Mouse (Mus musculus) kidney, postnatal 0 days (tissue): ENCODE measurements at regions not wholly inside any gene's neighbourhood (a gene's known extent, or its start where the extent isn't known, plus 50 kb on each side); places are given as distances from the start of the nearest gene placed in this dataset.
A peak's percentile ranks its signal among the peaks of the same experiment; 100 is the strongest.

Experiments
- ATAC-seq: fragments of 200-750 bp; cut with Nextera tagmentation; replicated peaks from 2 replicates; pipeline ENCODE4 v1.8.0; 2017; ENCODE audit warnings: low read depth, moderate number of reproducible peaks, moderate TSS enrichment, moderate library complexity; ENCODE audit not compliant: low FRiP score
- DNase-seq: peaks from one replicate; pipeline ENCODE4 v3.0.0-alpha.2; 2016; ENCODE audit warnings: low spot score
- H3K27ac ChIP-seq: fragments of 300-500 bp; sonication (generic); 2 replicates; pipeline ENCODE4 v1.5.1; 2014; ENCODE audit warnings: mild to moderate bottlenecking
- H3K27me3 ChIP-seq: fragments of 300-500 bp; sonication (generic); 2 replicates; pipeline ENCODE4 v1.6.1; 2014; ENCODE audit warnings: low read length, mixed read lengths; ENCODE audit not compliant: insufficient read depth
- H3K36me3 ChIP-seq: fragments of 300-500 bp; sonication (generic); 2 replicates; pipeline ENCODE4 v1.6.1; 2014; ENCODE audit warnings: low read length, mixed read lengths; ENCODE audit not compliant: insufficient read depth
- H3K4me1 ChIP-seq: fragments of 300-500 bp; sonication (generic); replicated peaks from 2 replicates; pipeline ENCODE4 v1.6.1; 2014; ENCODE audit warnings: antibody characterized with exemption, low read length, mixed read lengths; ENCODE audit not compliant: insufficient read depth
- H3K4me2 ChIP-seq: fragments of 300-500 bp; sonication (generic); 2 replicates; pipeline ENCODE4 v1.6.1; 2014; ENCODE audit warnings: mild to moderate bottlenecking, low read length, moderate library complexity, mixed read lengths
- H3K4me3 ChIP-seq: fragments of 300-500 bp; sonication (generic); replicated peaks from 2 replicates; pipeline ENCODE4 v1.5.1; 2014; ENCODE audit warnings: low read depth, low read length
- H3K9ac ChIP-seq: fragments of 300-500 bp; sonication (generic); 2 replicates; pipeline ENCODE4 v1.6.1; 2014; ENCODE audit warnings: low read depth, low read length
- H3K9me3 ChIP-seq: fragments of 300-500 bp; sonication (generic); replicated peaks from 2 replicates; pipeline ENCODE4 v1.6.1; 2016; ENCODE audit warnings: low read length, inconsistent platforms, mixed read lengths
- CTCF ChIP-seq: IDR thresholded peaks from 2 replicates; pipeline ENCODE4 v1.5.1; 2016; ENCODE audit warnings: antibody characterized with exemption, low read depth, mild to moderate bottlenecking, moderate library complexity
- WGBS: fragments of 180-500 bp; shearing (Covaris S2); extraction: QIAGEN DNeasy Blood & Tissue Kit; methylation state at CpG from one replicate; pipeline ENCODE4 v1.1.7; 2014; 5-methylcytosine and 5-hydroxymethylcytosine counted together

DNA sequence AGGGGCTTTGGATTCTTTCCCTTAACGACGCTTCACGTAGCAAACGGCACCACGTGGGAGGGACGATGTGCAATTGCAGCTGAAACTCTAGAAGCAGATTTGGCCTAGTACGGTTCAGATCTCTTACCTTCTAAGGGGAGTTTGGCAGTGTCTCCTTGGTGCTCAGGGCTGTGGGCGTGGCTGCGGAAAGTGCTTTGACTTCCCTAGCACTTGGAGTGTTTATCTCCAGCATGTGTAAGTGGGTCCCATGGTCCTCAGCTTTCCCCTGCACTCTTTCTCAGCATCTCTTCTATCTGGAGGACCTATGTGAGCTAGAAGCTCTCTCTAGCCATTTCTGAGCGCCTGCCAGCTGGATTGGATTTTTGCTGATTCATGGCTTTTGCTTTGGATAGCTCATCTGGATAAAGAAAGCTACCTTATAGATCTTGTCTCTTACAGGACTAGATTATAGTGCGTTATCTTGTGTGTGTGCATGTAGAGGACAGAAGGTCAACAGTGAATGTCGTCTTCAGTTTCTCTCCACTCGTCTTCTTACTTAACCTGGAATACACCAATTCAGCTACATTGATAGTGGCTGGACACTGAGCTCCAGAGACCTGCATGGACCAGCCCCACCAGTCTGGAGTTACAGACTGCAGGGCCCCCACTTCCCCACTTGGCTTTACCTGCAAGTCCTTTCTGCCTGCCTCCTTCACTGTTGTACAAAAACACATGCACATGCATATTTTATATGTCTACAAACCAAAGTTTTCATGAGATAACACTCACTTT, 92.8 kb upstream of the Serbp1 start:
- no peak overlapping the region for H3K9ac ChIP-seq
- ATAC-seq (no peak), DNase-seq (peak; percentile 31)
- TF ChIP-seq CTCF, result no peak
- no peaks in the 10 kb centered on the region for H3K27me3 ChIP-seq
- H3K9me3 ChIP-seq, result no peaks in the 10 kb centered on the region
- H3K4me3 ChIP-seq, result no peak overlapping the region
- 43% methylated on average over 13 of the region's 13 CpGs for WGBS
- no peak overlapping the region for H3K4me2 ChIP-seq
- no peaks in the 10 kb centered on the region for H3K4me1 ChIP-seq
- no peaks in the 10 kb centered on the region for H3K36me3 ChIP-seq
- H3K27ac ChIP-seq, result no peak overlapping the region

GRCm38 (mm10) chr6:67142179-67142578, 95.8 kb upstream of the Serbp1 start:
- Histone ChIP-seq H3K27me3 (no peaks in the 10 kb centered on the region), H3K4me3 (no peak overlapping the region), H3K9ac (no peak overlapping the region), H3K4me1 (0 out of 2 replicates have a peak, but pooled peaks cover 5% of the 10 kb centered on the region), H3K9me3 (no peaks in the 10 kb centered on the region), H3K4me2 (no peak overlapping the region), H3K36me3 (no peaks in the 10 kb centered on the region), H3K27ac (no peak overlapping the region)
- no peak for ATAC-seq
- DNase-seq, result peak; percentile 54
- TF ChIP-seq CTCF, result peak; percentile 78
- 36% methylated on average over 4 of the region's 4 CpGs for WGBS

- ATAC-seq, result no peak
- no peaks in the 10 kb centered on the region for H3K9me3 ChIP-seq
- no peak overlapping the region for H3K4me3 ChIP-seq
- H3K9ac ChIP-seq, result no peak overlapping the region
- H3K27ac ChIP-seq, result no peak overlapping the region
- H3K4me2 ChIP-seq, result no peak overlapping the region
- 0 out of 2 replicates have a peak, but pooled peaks cover 5% of the 10 kb centered on the region for H3K4me1 ChIP-seq
- DNase-seq, result no peak
- no peak for TF ChIP-seq CTCF
- no peaks in the 10 kb centered on the region for H3K27me3 ChIP-seq
- H3K36me3 ChIP-seq, result no peaks in the 10 kb centered on the region
- 66% methylated on average over 6 of the region's 6 CpGs for WGBS
Measured at GRCm38 (mm10) chr6:67140645-67141250, 97.2 kb upstream of the Serbp1 start.

DNA sequence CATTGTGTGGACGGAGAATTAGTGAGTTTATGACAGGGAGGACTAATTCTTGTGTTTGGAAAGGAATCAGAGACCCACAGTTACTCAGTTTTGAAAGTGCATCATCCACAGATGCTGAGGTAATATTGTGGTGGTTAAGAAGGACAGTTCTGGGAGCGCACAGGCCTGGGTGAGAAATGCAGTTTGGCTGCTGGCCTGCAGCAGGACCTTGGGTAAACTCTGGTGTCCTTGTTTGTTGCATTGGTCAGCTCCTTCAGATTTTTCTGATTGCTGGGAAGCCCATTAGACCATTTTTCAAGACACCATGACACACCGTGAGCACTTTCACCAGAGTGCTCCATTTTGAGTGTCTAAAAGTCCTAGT, 99.0 kb upstream of the Serbp1 start:
- no peak for TF ChIP-seq CTCF
- Histone ChIP-seq H3K36me3 (no peaks in the 10 kb centered on the region), H3K27me3 (no peaks in the 10 kb centered on the region), H3K9ac (no peak overlapping the region), H3K9me3 (no peaks in the 10 kb centered on the region), H3K4me3 (no peak overlapping the region), H3K27ac (no peak overlapping the region), H3K4me1 (peaks cover 10% of the 10 kb centered on the region; the same call in 1 of the 2 replicates), H3K4me2 (no peak overlapping the region)
- 67% methylated on average over 3 of the region's 3 CpGs for WGBS
- DNase-seq, result no peak
- ATAC-seq, result no peak

DNA sequence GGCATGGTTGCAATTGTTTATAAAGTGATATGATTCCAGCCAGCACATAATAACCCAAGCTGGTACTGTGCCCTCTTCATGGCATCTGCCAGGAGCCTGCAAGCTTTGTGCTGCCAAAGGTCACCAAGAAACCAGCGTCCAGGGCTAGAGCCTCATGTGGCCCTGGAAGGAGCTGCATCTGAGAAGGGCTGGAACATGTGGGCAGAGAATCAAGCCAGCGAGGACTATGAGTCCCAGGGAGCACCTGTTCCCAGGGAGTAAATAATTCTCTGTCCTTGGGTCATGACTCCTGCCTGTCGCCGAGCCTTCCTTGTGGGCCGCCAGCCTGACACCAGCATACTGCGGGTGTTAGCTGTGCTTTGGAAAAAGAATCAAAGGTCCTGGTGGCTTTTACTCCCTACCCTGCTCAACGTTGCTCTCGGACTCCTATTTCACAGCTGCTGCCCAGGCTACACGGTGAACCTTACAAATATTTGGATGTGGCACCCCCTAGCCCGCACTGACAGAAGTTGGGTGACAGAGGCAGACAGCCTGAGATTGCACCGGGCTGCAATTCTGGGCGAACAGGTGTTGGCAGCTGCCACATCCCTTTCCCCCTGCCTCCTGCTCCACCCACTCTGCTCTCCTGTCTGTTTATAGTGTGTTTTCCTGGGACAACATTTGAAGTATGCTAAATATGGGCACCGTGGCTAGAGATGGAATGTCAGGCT, 99.5 kb upstream of the Serbp1 start:
- H3K27me3 ChIP-seq, result no peaks in the 10 kb centered on the region
- no peak overlapping the region for H3K4me2 ChIP-seq
- no peaks in the 10 kb centered on the region for H3K36me3 ChIP-seq
- peak; percentile 76 for ATAC-seq
- no peak overlapping the region for H3K27ac ChIP-seq
- H3K9ac ChIP-seq, result no peak overlapping the region
- peaks cover 10% of the 10 kb centered on the region; the same call in 1 of the 2 replicates for H3K4me1 ChIP-seq
- no peaks in the 10 kb centered on the region for H3K9me3 ChIP-seq
- TF ChIP-seq CTCF, result peak; percentile 40
- peak; percentile 54 for DNase-seq
- H3K4me3 ChIP-seq, result no peak overlapping the region
- 30% methylated on average over 13 of the region's 13 CpGs for WGBS

- TF ChIP-seq CTCF, result no peak
- WGBS, result 70% methylated on average over 4 of the region's 4 CpGs
- no peak overlapping the region for H3K4me2 ChIP-seq
- DNase-seq, result no peak
- no peak overlapping the region for H3K27ac ChIP-seq
- no peaks in the 10 kb centered on the region for H3K36me3 ChIP-seq
- no peaks in the 10 kb centered on the region for H3K9me3 ChIP-seq
- H3K27me3 ChIP-seq, result no peaks in the 10 kb centered on the region
- ATAC-seq, result no peak
- no peak overlapping the region for H3K4me3 ChIP-seq
- peaks cover 10% of the 10 kb centered on the region; the same call in 1 of the 2 replicates for H3K4me1 ChIP-seq
- H3K9ac ChIP-seq, result no peak overlapping the region
Measured at GRCm38 (mm10) chr6:67137482-67137881, 100.2 kb upstream of the Gadd45a start.
